Mouse (Mus musculus) lung, embryonic 15.5 days (tissue): ENCODE data around the gene Rundc3a. TPM values are rescaled to one million over a fixed set of nuclear protein-coding genes. Genes with fewer than 3 reads are reported as not detected.
A peak's percentile ranks its signal among the peaks of the same experiment; 100 is the strongest.
"Not testable (repeated sequence)": the region's sequence is repeated elsewhere in the genome, so short reads cannot be mapped to it uniquely, and the experiment has no call there.

Source experiments
- ATAC-seq: fragments of 200-750 bp; cut with Nextera tagmentation; 2 replicates; pipeline ENCODE4 v1.8.0; 2017; ENCODE audit warnings: moderate number of reproducible peaks, borderline replicate concordance; ENCODE audit not compliant: low FRiP score, low TSS enrichment; ENCODE audit errors: extremely low read depth
- H3K27ac ChIP-seq: fragments of 300-500 bp; sonication (generic); 2 replicates; pipeline ENCODE4 v1.5.1; 2015; ENCODE audit warnings: moderate library complexity, mild to moderate bottlenecking, inconsistent platforms
- H3K27me3 ChIP-seq: fragments of 300-500 bp; sonication (generic); 2 replicates; pipeline ENCODE4 v1.6.1; 2015; ENCODE audit warnings: inconsistent platforms
- H3K36me3 ChIP-seq: fragments of 300-500 bp; sonication (generic); 2 replicates; pipeline ENCODE4 v1.6.1; 2015; ENCODE audit warnings: inconsistent platforms
- H3K4me1 ChIP-seq: fragments of 300-500 bp; sonication (generic); 2 replicates; pipeline ENCODE4 v1.6.1; 2015; ENCODE audit warnings: inconsistent platforms
- H3K4me2 ChIP-seq: fragments of 300-500 bp; sonication (generic); 2 replicates; pipeline ENCODE4 v1.6.1; 2015; ENCODE audit warnings: inconsistent platforms, mild to moderate bottlenecking, moderate library complexity
- H3K4me3 ChIP-seq: fragments of 300-500 bp; sonication (generic); 2 replicates; pipeline ENCODE4 v1.5.1; 2015; ENCODE audit warnings: mild to moderate bottlenecking, inconsistent platforms
- H3K9ac ChIP-seq: fragments of 300-500 bp; sonication (generic); 2 replicates; pipeline ENCODE4 v1.6.1; 2015; ENCODE audit warnings: inconsistent platforms
- H3K9me3 ChIP-seq: fragments of 300-500 bp; sonication (generic); 2 replicates; pipeline ENCODE4 v1.6.1; 2016; ENCODE audit warnings: inconsistent platforms
- WGBS: fragments of 180-500 bp; shearing (Covaris S2); methylation state at CpG from one replicate; pipeline ENCODE4 v1.1.7; 2015; 5-methylcytosine and 5-hydroxymethylcytosine counted together
- polyA plus RNA-seq: library from polyadenylated mRNA; unstranded; fragments of >200 nt; fragmentation: Nextera tagmentation; extraction: Ambion mirVana; gene quantifications from 2 replicates; pipeline ENCODE4 v1.2.1, GENCODE M21; 2015

The Rundc3a gene
- polyA plus RNA-seq, 1 experiment from 2014 or later, result 2.0 TPM

GRCm38 (mm10) chr11:102356190-102356589 lies 37.0 kb upstream of the Rundc3a start:
- Histone ChIP-seq H3K4me3 (no peak overlapping the region), H3K4me1 (no peaks in the 10 kb centered on the region), H3K36me3 (no peaks in the 10 kb centered on the region), H3K9me3 (no peaks in the 10 kb centered on the region), H3K4me2 (no peak overlapping the region), H3K27me3 (peaks cover 12% of the 10 kb centered on the region; the same call in 1 of the 2 replicates), H3K27ac (no peak overlapping the region), H3K9ac (no peak overlapping the region)
- 73% methylated on average over 12 of the region's 12 CpGs for WGBS
- ATAC-seq, result no peak

DNA sequence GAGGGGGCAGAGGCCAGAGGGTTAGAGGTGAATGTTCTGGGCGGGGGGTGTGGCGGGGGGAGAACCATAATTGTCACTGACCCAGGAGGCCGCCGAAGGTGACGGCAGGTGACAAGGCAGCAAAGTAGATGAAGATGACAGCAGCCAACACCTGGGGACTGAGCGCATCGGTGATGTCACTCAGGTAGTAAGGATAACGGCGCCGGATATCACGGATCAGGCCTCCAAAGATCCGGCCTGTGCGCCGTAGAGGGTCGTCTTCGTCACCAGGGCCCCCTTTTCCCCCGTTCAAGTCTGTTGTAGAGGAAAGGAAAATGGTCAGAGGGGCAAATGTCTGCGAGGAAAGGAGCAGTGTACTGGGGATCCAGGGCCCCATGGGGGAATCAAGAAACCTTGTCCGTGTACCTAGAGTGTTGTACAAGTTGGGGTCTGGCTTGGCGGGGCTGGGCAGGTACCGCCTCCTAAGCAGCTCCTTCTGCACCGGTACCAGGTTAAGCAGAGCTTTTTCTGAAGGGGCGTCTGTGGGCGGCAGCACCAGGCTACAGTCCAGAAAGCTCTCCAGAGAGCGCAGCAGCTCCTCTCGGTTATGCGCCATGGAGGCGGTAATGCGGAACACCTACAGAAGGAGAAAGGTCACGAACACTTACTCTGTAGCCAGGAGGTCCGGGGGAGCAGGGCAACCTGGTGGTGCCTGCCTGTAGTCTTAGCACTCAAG lies 36.4 kb upstream of the Rundc3a start:
- Histone ChIP-seq H3K36me3 (no peaks in the 10 kb centered on the region), H3K4me2 (no peak overlapping the region), H3K9me3 (no peaks in the 10 kb centered on the region), H3K9ac (no peak overlapping the region), H3K4me3 (no peak overlapping the region), H3K27me3 (peaks cover 10% of the 10 kb centered on the region; the same call in 1 of the 2 replicates), H3K27ac (no peak overlapping the region), H3K4me1 (no peaks in the 10 kb centered on the region)
- ATAC-seq, result no peak
- WGBS, result 66% methylated on average over 31 of the region's 31 CpGs

GRCm38 (mm10) chr11:102358365-102358764 lies 34.8 kb upstream of the Rundc3a start:
- no peak for ATAC-seq
- H3K4me3 ChIP-seq, result no peak overlapping the region
- H3K9ac ChIP-seq, result no peak overlapping the region
- H3K27ac ChIP-seq, result no peak overlapping the region
- H3K27me3 ChIP-seq, result peaks cover 7% of the 10 kb centered on the region; the same call in 1 of the 2 replicates
- no peak overlapping the region for H3K4me2 ChIP-seq
- H3K36me3 ChIP-seq, result no peaks in the 10 kb centered on the region
- no peaks in the 10 kb centered on the region for H3K9me3 ChIP-seq
- 60% methylated on average over 10 of the region's 10 CpGs for WGBS
- no peaks in the 10 kb centered on the region for H3K4me1 ChIP-seq

- no peak for ATAC-seq
- Histone ChIP-seq H3K9me3 (no peaks in the 10 kb centered on the region), H3K36me3 (no peaks in the 10 kb centered on the region), H3K4me1 (no peaks in the 10 kb centered on the region), H3K4me2 (no peak overlapping the region), H3K27me3 (peaks cover 3% of the 10 kb centered on the region; the same call in 1 of the 2 replicates), H3K27ac (no peak overlapping the region), H3K9ac (no peak overlapping the region), H3K4me3 (no peak overlapping the region)
- 81% methylated on average over 8 of the region's 8 CpGs for WGBS
Measured at GRCm38 (mm10) chr11:102361776-102362495, 31.3 kb upstream of the Rundc3a start.

DNA sequence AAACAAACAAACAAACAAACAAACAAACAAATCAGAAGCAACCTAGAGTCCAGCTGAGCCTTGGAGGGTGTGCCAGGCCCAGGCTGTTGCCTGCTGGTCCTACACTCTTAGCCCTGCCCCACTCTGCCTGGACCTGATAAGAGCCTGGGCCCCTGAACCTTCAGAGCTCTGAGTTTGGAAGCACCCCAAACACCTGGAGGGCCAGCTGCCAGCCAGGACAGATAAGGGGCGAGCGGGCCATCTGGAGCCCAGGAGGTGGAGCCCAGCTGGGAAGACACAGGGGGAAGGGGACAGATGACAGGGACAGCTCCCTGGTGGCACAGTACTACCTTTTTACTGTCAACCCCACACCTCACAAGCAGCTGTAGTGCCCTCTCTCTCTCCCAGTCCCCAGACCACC lies 29.6 kb upstream of the Rundc3a start:
- Histone ChIP-seq H3K9ac (no peak overlapping the region), H3K4me2 (no peak overlapping the region), H3K27me3 (no peaks in the 10 kb centered on the region; the same call in 1 of the 2 replicates), H3K27ac (no peak overlapping the region), H3K4me3 (no peak overlapping the region), H3K9me3 (no peaks in the 10 kb centered on the region), H3K4me1 (no peaks in the 10 kb centered on the region), H3K36me3 (no peaks in the 10 kb centered on the region)
- WGBS, result 17% methylated on average over 2 of the region's 2 CpGs
- ATAC-seq, result no peak; the same call in 1 of the 2 replicates

DNA sequence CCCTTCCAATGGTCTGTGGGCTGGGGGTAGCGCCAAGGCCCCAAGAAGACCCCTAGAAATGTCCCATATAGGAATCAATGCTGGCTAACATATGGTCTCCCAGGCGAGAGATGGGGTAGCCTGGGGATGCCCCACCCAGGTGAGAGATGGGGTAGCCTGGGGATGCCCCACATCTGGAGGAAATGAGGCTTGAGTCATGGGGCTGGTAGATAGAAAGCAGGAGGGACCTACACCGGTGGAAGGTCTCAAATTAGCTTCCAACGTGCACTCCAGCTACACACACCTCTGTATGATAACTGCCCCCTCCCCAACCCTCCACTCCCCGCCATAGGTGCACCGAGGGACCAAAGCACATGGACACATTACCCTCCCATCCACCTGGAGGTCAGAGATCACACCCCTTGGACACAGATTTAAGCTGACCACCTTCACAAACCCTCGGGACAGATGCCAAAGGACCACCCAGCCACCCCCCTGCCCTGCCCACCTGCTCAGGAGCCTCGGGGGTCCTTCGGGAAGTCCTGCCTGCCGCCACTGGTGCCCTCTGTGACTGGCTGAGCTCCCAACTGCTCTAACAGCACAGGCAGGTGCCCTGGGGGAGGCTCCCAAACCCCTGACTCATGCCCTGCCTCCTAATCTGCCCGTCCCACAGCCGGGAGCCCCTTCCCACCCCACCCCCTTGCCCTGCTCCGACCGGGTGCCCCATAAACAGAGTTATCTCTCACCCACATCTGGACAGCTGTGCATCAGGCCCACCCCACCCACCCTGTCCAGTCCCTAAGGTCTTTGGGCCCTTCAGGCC lies 28.4 kb upstream of the Rundc3a start:
- no peak overlapping the region for H3K9ac ChIP-seq
- peak; percentile 76; the same call in 1 of the 2 replicates for ATAC-seq
- 65% methylated on average over 14 of the region's 14 CpGs for WGBS

GRCm38 (mm10) chr11:102365699-102366098 lies 27.5 kb upstream of the Rundc3a start:
- H3K9ac ChIP-seq, result no peak overlapping the region
- H3K9me3 ChIP-seq, result no peaks in the 10 kb centered on the region
- H3K27me3 ChIP-seq, result no peaks in the 10 kb centered on the region
- ATAC-seq, result no peak
- H3K4me2 ChIP-seq, result no peak overlapping the region
- no peak overlapping the region for H3K27ac ChIP-seq
- H3K4me1 ChIP-seq, result no peaks in the 10 kb centered on the region
- no peak overlapping the region for H3K4me3 ChIP-seq
- no peaks in the 10 kb centered on the region for H3K36me3 ChIP-seq
- WGBS, result 43% methylated on average over 4 of the region's 4 CpGs

More for the DNA sequence above, 28.4 kb upstream of the Rundc3a start:
- H3K27me3 ChIP-seq, result no peaks in the 10 kb centered on the region
- no peaks in the 10 kb centered on the region for H3K9me3 ChIP-seq
- no peaks in the 10 kb centered on the region for H3K4me1 ChIP-seq
- no peak overlapping the region for H3K27ac ChIP-seq
- no peaks in the 10 kb centered on the region for H3K36me3 ChIP-seq
- no peak overlapping the region for H3K4me2 ChIP-seq
- H3K4me3 ChIP-seq, result no peak overlapping the region

- not testable (repeated sequence) for H3K36me3 ChIP-seq, H3K27me3 ChIP-seq, H3K27ac ChIP-seq, H3K9ac ChIP-seq, ATAC-seq, H3K4me2 ChIP-seq, H3K9me3 ChIP-seq, H3K4me1 ChIP-seq, H3K4me3 ChIP-seq
- WGBS, result 79% methylated on average over 8 of the region's 8 CpGs
Measured at GRCm38 (mm10) chr11:102366103-102366502, 27.1 kb upstream of the Rundc3a start, which contains the start of gene Slc4a1. Gene Slc4a1, minus strand, starts transcription at chr11:102366203.

GRCm38 (mm10) chr11:102367504-102368280 lies 25.5 kb upstream of the Rundc3a start:
- no peak overlapping the region for H3K4me2 ChIP-seq
- no peaks in the 10 kb centered on the region; the same call in 1 of the 2 replicates for H3K27me3 ChIP-seq
- no peak for ATAC-seq
- H3K27ac ChIP-seq, result no peak overlapping the region
- no peaks in the 10 kb centered on the region for H3K9me3 ChIP-seq
- no peak overlapping the region for H3K9ac ChIP-seq
- H3K4me3 ChIP-seq, result no peak overlapping the region
- no peaks in the 10 kb centered on the region for H3K4me1 ChIP-seq
- H3K36me3 ChIP-seq, result no peaks in the 10 kb centered on the region
- 65% methylated on average over 9 of the region's 9 CpGs for WGBS

- Histone ChIP-seq H3K4me3 (no peak overlapping the region), H3K27me3 (no peaks in the 10 kb centered on the region; the same call in 1 of the 2 replicates), H3K36me3 (no peaks in the 10 kb centered on the region), H3K4me2 (no peak overlapping the region), H3K27ac (no peak overlapping the region), H3K4me1 (no peaks in the 10 kb centered on the region), H3K9me3 (no peaks in the 10 kb centered on the region), H3K9ac (no peak overlapping the region)
- ATAC-seq, result no peak
- 74% methylated on average over 5 of the region's 5 CpGs for WGBS
Measured at GRCm38 (mm10) chr11:102368347-102368746, 24.9 kb upstream of the Rundc3a start.

DNA sequence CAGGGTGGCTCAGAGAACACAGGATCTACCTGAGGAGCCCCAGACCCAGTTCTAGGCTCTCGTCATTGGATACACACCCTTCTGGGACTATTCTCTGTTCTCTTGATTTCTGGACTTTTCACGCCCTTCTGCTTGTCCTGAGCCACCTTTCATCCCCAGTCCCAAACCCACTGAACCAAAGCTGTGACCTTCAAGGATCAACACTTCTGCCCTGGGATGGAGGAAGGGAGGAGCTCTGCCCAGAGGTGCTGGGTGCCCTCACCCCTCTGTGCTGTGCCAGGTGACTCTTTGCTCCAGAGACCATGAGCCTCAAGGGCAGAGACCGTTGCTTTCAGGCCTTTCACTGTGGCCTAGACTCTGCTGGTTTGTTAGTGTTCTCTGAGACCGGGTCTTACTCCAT lies 23.9 kb upstream of the Rundc3a start:
- 68% methylated on average over 4 of the region's 4 CpGs for WGBS
- Histone ChIP-seq H3K4me3 (no peak overlapping the region), H3K4me2 (no peak overlapping the region), H3K9ac (no peak overlapping the region), H3K27me3 (no peaks in the 10 kb centered on the region; the same call in 1 of the 2 replicates), H3K9me3 (no peaks in the 10 kb centered on the region), H3K4me1 (no peaks in the 10 kb centered on the region), H3K36me3 (no peaks in the 10 kb centered on the region), H3K27ac (no peak overlapping the region)
- ATAC-seq, result no peak
